Mouse (Mus musculus): ENCODE data around the gene Myom3. TPM values are rescaled to one million over a fixed set of nuclear protein-coding genes. Genes with fewer than 3 reads are reported as not detected.

Myom3 gene
- polyA plus RNA-seq, 1 experiment = 7.0 TPM

DNA sequence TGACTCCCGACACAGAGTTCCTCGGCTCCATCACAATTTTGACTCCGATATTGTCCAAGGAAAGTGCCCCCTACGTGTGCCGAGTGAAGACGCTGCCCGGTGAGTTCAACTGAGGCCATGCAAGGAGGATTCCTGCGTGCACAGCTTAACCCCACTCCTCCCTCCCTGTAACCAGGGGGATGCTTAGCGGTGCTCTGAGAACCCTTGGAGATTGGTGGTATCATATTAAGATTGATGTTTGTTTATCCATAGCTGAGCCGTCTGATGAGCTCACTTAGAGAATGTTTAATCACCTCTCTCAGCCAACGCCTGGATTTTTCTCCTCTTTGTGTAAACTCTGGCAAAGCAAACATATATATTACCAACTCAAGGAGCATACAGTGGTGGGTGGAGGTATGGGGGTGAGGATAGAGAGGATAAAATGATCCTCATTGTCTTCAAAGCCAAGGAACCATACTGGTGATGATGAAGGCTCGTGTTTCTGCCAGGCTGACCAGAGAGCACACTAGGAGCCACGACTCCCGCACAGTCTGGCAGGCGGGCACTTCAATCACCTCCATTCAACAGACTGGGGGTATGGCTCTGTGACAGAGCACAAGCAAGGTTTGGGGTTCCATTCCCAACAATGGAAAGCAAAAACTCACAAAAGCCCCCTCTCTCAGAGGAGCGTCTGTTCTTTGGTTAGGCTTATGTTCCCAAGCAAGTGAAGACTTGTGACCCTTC lies 14.6 kb upstream of the Myom3 start:
- Histone ChIP-seq H3K4me1 (ENCODE audit: control insufficient read depth, insufficient read depth, insufficient read length, low read length) (no peaks in the 10 kb centered on the region), H3K4me3 (ENCODE audit: insufficient read depth, low read depth, low read length) (no peak overlapping the region), H3K27ac (replicated peaks; ENCODE audit: low read depth, low read length) (no peak overlapping the region)

DNA sequence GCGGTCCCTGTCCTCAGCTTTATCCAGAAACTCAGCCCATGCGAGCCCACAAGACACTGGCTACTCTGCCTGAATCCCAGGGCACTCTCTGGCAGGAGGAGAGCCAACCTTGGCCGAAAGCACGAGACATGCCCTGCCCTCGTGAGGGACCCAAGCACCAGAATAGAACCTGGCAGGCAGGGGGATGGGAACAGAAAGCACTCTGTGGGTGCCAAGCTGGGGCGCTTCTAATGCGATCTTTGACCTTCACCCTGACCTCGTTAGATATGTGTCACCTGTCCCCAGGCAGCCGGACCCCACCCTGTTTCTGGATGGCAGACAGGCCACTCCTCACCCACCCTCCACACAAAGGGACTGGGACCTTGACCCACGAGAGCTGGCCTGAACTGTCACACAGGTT lies 13.9 kb upstream of the Myom3 start:
- no peaks in the 10 kb centered on the region for H3K4me1 ChIP-seq (ENCODE audit: control insufficient read depth, insufficient read depth, insufficient read length, low read length)
- no peak overlapping the region for H3K4me3 ChIP-seq (ENCODE audit: insufficient read depth, low read depth, low read length)
- no peak overlapping the region for H3K27ac ChIP-seq (replicated peaks; ENCODE audit: low read depth, low read length)

DNA sequence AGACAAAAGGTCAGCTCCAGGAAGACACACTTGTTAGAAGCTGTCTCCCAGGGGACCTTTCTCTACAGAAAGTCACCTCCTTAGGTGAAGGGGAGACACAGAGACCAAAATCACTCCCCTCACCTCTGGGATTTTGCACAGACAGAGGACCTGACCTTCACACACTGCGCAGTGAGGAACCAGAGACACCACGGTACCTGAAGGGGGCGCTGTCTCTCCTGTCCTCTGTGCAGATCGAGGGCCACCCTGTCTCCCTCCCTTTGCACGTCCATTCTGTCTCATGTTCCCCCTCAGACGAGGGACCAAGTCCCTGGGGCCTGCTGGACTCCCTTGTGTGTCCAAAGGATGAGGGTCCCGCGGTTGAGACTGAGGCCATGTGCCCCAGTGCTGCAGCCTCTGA lies 8.6 kb upstream of the Myom3 start:
- H3K27ac ChIP-seq (replicated peaks; ENCODE audit: low read depth, low read length) = no peak overlapping the region
- H3K4me3 ChIP-seq (ENCODE audit: insufficient read depth, low read depth, low read length) = no peak overlapping the region
- H3K4me1 ChIP-seq (ENCODE audit: control insufficient read depth, insufficient read depth, insufficient read length, low read length) = no peaks in the 10 kb centered on the region

DNA sequence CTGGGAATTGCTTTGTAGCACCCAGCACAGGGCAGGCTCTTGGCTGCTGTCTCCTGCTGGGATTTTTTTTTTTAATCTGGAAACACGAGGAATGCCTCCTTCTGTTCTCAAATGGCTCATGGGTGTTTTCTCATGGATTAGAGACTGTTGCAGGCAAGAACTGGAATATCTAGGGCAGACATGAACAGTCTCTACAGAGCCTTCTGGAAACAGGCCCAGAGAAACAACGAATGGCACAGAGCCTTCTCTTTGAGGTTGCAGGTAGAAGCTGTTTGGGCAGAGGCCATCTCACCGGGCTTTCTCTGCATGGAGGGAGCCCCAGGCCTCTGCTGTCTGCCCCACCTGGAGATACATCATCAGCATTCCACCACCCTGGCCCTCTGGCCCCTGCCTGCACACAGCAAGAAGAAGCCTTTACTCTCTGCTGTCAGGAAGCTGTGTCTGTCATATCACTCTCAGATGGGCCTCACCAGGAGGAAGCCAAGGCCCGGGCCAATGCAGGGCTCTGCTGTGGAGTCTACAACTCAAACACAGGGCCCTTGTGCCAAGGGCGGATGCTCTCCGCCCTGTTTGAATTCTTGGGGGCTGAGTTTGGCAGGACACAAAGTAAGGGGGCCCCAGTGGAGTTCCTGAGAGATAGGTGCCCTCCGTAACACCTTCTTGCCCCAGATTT lies 7.3 kb upstream of the Myom3 start:
- no peaks in the 10 kb centered on the region for H3K4me1 ChIP-seq (ENCODE audit: control insufficient read depth, insufficient read depth, insufficient read length, low read length)
- no peak overlapping the region for H3K4me3 ChIP-seq (ENCODE audit: insufficient read depth, low read depth, low read length)
- H3K27ac ChIP-seq (replicated peaks; ENCODE audit: low read depth, low read length) = no peak overlapping the region

DNA sequence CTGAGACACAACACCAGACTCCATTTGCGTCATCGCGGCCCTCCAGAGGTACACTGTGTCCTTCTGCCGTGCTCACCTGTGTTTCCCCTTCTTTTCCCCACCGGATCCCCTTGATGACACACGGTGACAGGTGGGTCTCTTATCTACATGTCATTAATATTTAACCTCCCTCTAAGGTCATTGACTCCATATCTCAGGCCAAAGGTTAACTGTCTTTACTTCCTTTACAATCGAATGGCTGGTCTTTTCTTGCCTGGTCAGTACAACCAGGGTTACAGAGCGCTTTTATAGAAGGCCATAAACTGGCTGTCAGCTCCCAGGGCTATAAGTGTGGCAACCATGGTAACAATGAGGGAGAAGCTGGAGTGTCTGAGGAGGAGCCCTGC lies 6.7 kb upstream of the Myom3 start:
- H3K27ac ChIP-seq (replicated peaks; ENCODE audit: low read depth, low read length) = no peak overlapping the region
- no peaks in the 10 kb centered on the region for H3K4me1 ChIP-seq (ENCODE audit: control insufficient read depth, insufficient read depth, insufficient read length, low read length)
- H3K4me3 ChIP-seq (ENCODE audit: insufficient read depth, low read depth, low read length) = no peak overlapping the region

DNA sequence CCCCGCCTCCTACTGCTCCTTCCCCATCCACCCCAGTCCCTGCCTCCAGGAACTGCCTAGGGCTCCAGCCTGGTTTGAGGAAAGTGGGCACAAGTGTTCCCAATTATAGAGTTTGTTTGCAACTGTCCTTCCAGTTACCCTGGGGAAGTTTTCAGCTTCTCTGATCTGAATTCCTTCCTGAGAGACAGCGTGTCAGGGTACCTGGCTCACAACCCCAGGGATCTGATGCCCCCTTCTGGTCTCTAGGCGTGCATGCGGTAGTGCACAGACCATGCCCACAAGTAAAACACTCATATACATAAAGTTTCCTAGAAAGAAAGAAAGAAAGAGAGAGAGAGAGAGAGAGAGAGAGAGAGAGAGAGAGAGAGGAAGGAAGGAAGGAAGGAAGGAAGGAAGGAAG lies 1.2 kb upstream of the Myom3 start:
- no peaks in the 10 kb centered on the region for H3K4me1 ChIP-seq (ENCODE audit: control insufficient read depth, insufficient read depth, insufficient read length, low read length)
- H3K4me3 ChIP-seq (ENCODE audit: insufficient read depth, low read depth, low read length) = no peak overlapping the region
- H3K27ac ChIP-seq (replicated peaks; ENCODE audit: low read depth, low read length) = no peak overlapping the region

DNA sequence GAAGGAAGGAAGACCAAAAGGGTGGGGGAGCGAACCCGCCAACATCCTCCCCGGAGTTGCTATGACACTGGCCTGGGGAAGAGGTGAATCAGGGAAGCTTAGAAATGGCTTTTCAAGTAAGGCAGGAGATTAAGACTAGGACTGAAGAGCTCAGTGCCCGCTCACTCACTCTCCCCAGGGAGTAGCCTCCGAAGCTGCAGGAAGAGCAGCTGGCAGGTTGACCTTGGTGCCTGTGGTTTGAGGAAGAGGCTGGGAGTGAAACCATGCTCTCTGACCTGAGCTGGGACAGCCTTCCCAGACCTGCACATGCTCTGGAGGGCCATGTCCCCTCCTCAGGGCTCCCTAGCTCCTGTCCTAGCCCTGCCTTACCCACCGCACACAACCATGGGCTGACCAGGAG lies 690 bp upstream of the Myom3 start:
- Histone ChIP-seq H3K27ac (replicated peaks; ENCODE audit: low read depth, low read length) (no peak overlapping the region), H3K4me1 (ENCODE audit: control insufficient read depth, insufficient read depth, insufficient read length, low read length) (no peaks in the 10 kb centered on the region), H3K4me3 (ENCODE audit: insufficient read depth, low read depth, low read length) (no peak overlapping the region)

DNA sequence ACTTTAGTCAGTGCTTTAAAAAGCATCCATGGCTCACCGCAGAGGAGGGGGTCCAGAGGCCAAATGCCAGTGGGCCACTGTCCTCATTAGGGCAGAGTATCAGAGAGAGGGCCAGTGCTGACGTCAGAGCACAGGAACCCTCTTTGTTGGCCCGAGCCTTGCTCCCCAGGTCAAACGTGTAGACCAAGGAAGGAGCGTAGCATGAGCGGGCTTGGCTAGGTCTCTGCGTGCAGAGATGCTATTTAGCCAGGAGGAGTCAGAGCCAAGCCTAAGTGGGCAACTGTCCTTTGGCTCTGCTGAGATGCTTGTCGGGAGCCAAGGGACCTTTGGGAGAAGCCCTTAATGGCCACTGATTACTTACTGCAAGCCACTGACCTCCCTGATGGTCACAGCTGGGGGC lies 1.5 kb downstream of the Myom3 start:
- Histone ChIP-seq H3K4me3 (ENCODE audit: insufficient read depth, low read depth, low read length) (no peak overlapping the region), H3K4me1 (ENCODE audit: control insufficient read depth, insufficient read depth, insufficient read length, low read length) (no peaks in the 10 kb centered on the region), H3K27ac (replicated peaks; ENCODE audit: low read depth, low read length) (no peak overlapping the region)

DNA sequence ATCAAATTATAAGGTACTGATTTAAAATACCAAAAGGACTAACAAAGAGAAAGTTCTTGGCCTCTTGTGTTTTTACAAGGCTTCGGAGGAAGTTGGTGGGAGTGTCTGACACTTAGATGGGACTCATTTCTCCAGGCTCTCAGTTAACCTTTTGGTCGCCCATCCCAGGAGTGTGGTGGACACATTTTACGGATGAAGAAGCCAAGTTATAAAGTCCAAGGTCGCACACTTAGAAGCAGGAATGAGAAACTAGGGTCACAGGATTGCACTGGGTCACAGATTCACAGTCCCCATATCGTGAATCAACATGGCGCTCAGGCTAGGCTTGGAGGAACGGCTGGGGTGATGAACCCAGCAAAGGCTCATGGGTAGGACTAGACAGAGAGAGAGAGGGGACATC lies 2.1 kb downstream of the Myom3 start:
- H3K4me1 ChIP-seq (ENCODE audit: control insufficient read depth, insufficient read depth, insufficient read length, low read length) = no peaks in the 10 kb centered on the region
- H3K4me3 ChIP-seq (ENCODE audit: insufficient read depth, low read depth, low read length) = no peak overlapping the region
- no peak overlapping the region for H3K27ac ChIP-seq (replicated peaks; ENCODE audit: low read depth, low read length)

DNA sequence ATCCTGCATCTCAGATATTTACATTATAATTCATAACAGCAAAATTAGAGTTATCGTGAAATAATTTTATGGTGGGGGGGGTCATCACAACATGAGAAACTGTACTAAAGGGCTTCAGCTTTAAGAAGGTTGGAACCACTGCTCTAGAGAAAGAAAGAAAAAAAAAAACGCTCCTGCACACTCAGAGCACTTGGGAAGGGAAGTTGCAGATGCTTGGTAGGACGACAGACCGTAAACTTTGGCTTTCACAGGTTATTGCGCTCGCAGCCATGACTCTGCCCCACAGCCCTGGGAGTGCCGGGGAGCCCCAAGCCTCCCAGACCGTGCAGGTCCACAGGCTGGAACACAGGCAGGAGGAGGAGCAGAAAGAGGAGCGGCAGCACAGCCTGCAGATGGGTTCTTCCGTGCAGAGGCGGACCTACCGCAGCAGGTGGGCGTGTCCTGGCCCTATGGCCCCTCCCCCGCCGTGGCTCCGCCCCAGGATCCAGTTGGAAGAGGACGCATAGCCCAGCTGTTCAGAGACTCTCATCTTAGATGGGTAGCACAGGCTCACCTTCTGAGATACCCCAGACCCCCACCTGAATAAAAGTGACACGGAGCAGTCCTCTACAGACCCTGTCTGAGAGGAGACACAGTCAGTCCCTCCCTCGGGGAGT lies 2.9 kb downstream of the Myom3 start:
- no peak overlapping the region for H3K27ac ChIP-seq (replicated peaks; ENCODE audit: low read depth, low read length)
- H3K4me1 ChIP-seq (ENCODE audit: control insufficient read depth, insufficient read depth, insufficient read length, low read length) = no peaks in the 10 kb centered on the region
- H3K4me3 ChIP-seq (ENCODE audit: insufficient read depth, low read depth, low read length) = peak overlapping the region; percentile 27; the same call in 1 of the 2 replicates

DNA sequence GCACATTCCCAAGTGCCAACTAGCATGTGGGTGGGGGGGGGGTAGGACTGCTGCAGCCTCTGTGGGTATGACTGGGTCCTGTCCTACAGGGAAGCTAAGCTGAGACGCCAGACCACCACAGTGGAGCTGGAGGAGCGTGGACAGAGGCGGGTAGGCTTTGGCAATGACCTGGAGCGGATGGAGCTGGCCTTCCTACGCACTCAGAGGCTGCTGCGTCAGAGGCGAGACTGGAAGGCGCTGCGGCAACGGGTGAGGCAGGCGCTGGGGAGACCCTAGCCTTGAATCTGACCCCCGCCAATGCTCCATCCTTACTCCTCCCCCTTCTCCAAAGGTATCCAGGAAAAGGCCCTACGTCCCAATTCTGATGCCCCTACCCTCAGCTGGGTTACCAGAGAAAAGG lies 5.2 kb downstream of the Myom3 start:
- H3K4me1 ChIP-seq (ENCODE audit: control insufficient read depth, insufficient read depth, insufficient read length, low read length) = 0 out of 2 replicates have a peak, but pooled peaks cover 3% of the 10 kb centered on the region
- H3K27ac ChIP-seq (replicated peaks; ENCODE audit: low read depth, low read length) = no peak overlapping the region
- no peak overlapping the region for H3K4me3 ChIP-seq (ENCODE audit: insufficient read depth, low read depth, low read length)

DNA sequence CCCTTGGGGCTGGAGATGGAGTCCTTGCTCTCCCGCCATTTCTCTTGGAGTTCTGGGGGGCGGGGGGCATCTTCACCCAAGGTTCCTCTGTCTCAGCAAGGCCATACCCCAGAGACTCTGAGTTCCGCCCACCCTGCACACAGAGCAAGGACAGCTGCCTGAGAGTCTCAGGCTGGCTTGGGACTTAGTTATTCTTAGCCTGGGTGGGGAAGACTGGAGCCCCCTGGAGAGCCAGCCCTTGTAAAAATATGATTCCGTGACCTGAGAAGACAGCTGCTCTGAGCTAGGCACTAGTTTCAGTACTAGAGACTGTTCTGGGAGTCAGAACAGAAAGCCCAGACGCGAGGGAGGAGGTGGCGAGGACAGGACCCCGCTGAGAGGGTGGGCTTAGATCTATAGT lies 6.2 kb downstream of the Myom3 start:
- Histone ChIP-seq H3K4me1 (ENCODE audit: control insufficient read depth, insufficient read depth, insufficient read length, low read length) (peaks cover 6% of the 10 kb centered on the region; the same call in 1 of the 2 replicates), H3K27ac (replicated peaks; ENCODE audit: low read depth, low read length) (no peak overlapping the region), H3K4me3 (ENCODE audit: insufficient read depth, low read depth, low read length) (no peak overlapping the region)

DNA sequence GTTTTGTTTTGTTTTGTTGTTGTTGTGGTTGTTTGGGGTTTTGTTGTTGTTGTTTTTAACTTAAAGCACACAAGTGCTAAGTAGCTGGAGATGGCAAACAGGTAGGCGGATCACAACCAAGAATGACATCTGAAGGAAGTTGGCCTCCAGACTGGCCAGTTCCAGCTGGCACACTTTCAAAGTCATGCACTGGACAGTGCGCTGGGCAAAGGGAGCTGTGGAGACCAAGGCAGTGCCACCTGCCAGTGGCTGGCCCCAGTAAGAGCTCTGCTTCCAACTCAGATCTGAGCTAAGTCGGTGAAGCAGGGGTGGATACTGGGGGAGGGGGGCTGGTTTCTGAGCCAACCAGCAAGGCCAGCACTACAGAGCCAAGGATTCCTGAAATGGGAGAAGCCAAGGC lies 7.5 kb downstream of the Myom3 start:
- H3K4me1 ChIP-seq (ENCODE audit: control insufficient read depth, insufficient read depth, insufficient read length, low read length) = peaks cover 6% of the 10 kb centered on the region; the same call in 1 of the 2 replicates
- H3K4me3 ChIP-seq (ENCODE audit: insufficient read depth, low read depth, low read length) = no peak overlapping the region
- H3K27ac ChIP-seq (replicated peaks; ENCODE audit: low read depth, low read length) = no peak overlapping the region

DNA sequence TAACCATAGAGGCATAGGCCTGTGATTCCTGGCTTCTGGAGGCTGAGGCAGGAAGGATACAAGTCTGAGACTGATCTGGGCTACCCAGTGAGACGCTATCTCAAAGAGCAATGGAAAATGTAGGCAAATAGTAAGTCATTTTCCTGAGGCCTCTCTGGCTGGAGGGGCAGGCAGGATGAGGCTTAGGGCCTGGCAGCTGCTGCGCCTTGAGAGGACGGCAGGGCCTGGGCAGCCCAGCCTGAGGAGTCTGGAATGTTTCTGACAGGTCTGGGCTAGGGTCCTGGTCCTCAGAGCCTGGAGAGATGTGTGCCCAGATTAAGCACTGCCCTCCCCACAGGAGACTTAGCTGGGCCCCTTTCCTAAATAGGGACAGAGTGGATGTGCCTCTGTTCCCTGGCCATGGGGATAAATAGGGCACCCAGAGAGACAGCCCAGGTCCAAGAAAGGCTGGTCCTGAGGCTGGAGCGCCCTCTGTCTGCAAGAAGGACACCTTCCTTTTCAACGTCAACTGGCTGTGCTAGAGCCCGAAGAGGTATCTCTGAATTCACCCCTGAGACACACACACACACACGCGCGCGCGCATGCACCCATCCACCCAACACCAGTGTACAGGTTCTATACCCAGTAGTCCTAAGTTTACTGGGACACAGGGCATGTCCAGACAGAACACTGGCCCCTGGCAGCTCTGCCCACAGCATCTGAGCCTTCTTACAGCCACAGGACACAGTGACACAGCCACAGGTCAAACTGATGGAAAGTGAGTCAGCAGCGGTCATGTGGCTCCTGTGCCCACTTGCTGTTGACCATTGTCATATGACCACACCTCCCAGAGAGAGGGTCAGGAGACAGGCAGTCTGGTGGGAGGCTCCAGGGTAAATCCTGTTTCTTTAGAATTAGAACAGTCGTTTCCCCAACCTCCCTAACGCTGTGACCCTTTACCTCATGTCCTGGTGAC lies 9.3 kb downstream of the Myom3 start:
- no peak overlapping the region for H3K4me3 ChIP-seq (ENCODE audit: insufficient read depth, low read depth, low read length)
- no peak overlapping the region for H3K27ac ChIP-seq (replicated peaks; ENCODE audit: low read depth, low read length)
- peaks cover 6% of the 10 kb centered on the region; the same call in 1 of the 2 replicates for H3K4me1 ChIP-seq (ENCODE audit: control insufficient read depth, insufficient read depth, insufficient read length, low read length)
